Mouse (Mus musculus) small intestine, adult 2 months (tissue): Measurements from ENCODE around the gene Lman1l.

Experiments used
- CTCF ChIP-seq: fragments of 200-500 bp; IDR thresholded peaks from 2 replicates; pipeline ENCODE4 v1.5.1; 2012; ENCODE audit warnings: low read depth, mild to moderate bottlenecking, control low read depth, inconsistent platforms, low read length, moderate library complexity, mixed read lengths; ENCODE audit not compliant: insufficient replicate concordance, insufficient read length; ENCODE audit errors: extremely low read depth
- POLR2A ChIP-seq: fragments of 200-500 bp; IDR thresholded peaks from 2 replicates; pipeline ENCODE4 v1.6.1; 2012; ENCODE audit warnings: low read depth, mild to moderate bottlenecking, control low read depth, inconsistent platforms, low read length, moderate library complexity

DNA sequence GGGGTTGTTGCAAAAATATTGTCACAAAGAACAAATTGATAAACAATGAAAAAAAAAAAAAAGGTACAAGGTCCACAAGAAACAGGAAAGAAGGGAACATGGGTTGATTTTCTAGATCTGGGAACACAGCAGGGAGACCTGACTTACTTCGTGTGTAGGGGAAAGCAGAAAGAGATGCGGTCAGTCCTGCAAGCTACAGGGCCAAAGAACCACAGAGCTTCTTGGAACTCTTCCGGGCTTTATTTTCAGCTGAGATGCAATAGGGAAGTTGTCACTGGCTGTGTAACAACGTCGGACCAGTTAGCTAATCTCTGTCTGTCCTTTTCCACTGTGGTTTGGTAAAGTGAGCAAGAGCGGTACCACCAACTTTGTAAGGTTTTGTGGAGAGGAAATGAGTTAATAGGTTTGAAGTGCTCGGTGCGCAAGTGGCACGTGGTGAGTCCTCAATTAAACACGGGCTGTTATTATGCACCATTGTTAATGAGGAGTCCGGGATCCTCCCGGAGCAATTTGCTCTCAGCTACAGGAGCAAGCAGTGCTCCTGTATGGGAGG is 26.1 kb upstream of the Lman1l start:
- TF ChIP-seq POLR2A = no peak
- TF ChIP-seq CTCF = no peak
